Mouse (Mus musculus) lung, postnatal 0 days (tissue): Measurements from ENCODE around the gene Slc11a2. TPM values are rescaled to one million over a fixed set of nuclear protein-coding genes. Genes with fewer than 3 reads are reported as not detected.
"Not testable (repeated sequence)": the region's sequence is repeated elsewhere in the genome, so short reads cannot be mapped to it uniquely, and the experiment has no call there.

Source experiments
- ATAC-seq: fragments of 200-750 bp; cut with Nextera tagmentation; 2 replicates; pipeline ENCODE4 v1.8.0; 2017; ENCODE audit warnings: moderate library complexity
- DNase-seq: peaks from one replicate; pipeline ENCODE4 v3.0.0-alpha.2; 2016; ENCODE audit warnings: low spot score
- H3K27ac ChIP-seq: fragments of 300-500 bp; sonication (generic); 2 replicates; pipeline ENCODE4 v1.5.1; 2014; ENCODE audit warnings: antibody characterized with exemption, mild to moderate bottlenecking, low read length, mixed read lengths
- H3K27me3 ChIP-seq: fragments of 300-500 bp; sonication (generic); replicated peaks from 2 replicates; pipeline ENCODE4 v1.6.1; 2014; ENCODE audit warnings: low read length, mixed read lengths; ENCODE audit not compliant: insufficient read depth
- H3K36me3 ChIP-seq: fragments of 300-500 bp; sonication (generic); 2 replicates; pipeline ENCODE4 v1.6.1; 2014; ENCODE audit warnings: low read length, mixed read lengths; ENCODE audit not compliant: insufficient read depth
- H3K4me1 ChIP-seq: fragments of 300-500 bp; sonication (generic); 2 replicates; pipeline ENCODE4 v1.6.1; 2014; ENCODE audit warnings: antibody characterized with exemption, low read depth, low read length, mixed read lengths; ENCODE audit not compliant: insufficient read depth
- H3K4me2 ChIP-seq: fragments of 300-500 bp; sonication (generic); replicated peaks from 2 replicates; pipeline ENCODE4 v1.6.1; 2014; ENCODE audit warnings: low read depth, mild to moderate bottlenecking, low read length, moderate library complexity, mixed read lengths
- H3K4me3 ChIP-seq: fragments of 300-500 bp; sonication (generic); 2 replicates; pipeline ENCODE4 v1.5.1; 2014; ENCODE audit warnings: low read depth, low read length
- H3K9ac ChIP-seq: fragments of 300-500 bp; sonication (generic); replicated peaks from 2 replicates; pipeline ENCODE4 v1.6.1; 2014; ENCODE audit warnings: low read depth, mild to moderate bottlenecking
- H3K9me3 ChIP-seq: fragments of 300-500 bp; sonication (generic); 2 replicates; pipeline ENCODE4 v1.6.1; 2016; ENCODE audit warnings: low read length, mixed read lengths
- CTCF ChIP-seq: IDR thresholded peaks from 2 replicates; pipeline ENCODE4 v1.5.1; 2016; ENCODE audit warnings: antibody characterized with exemption, mild to moderate bottlenecking
- EP300 ChIP-seq: IDR thresholded peaks from 2 replicates; pipeline ENCODE4 v1.6.1; 2016; ENCODE audit warnings: antibody characterized with exemption, mild to moderate bottlenecking, control low read depth
- WGBS: fragments of 180-500 bp; shearing (Covaris S2); extraction: QIAGEN DNeasy Blood & Tissue Kit; methylation state at CpG from one replicate; pipeline ENCODE4 v1.1.7; 2014; 5-methylcytosine and 5-hydroxymethylcytosine counted together
- polyA plus RNA-seq: library from polyadenylated mRNA; unstranded; fragments of >200 nt; fragmentation: Nextera tagmentation; extraction: Ambion mirVana; gene quantifications from 2 replicates; pipeline ENCODE4 v1.2.1, GENCODE M21; 2015

The Slc11a2 gene
- polyA plus RNA-seq, 1 experiment from 2014 or later: 16.1 TPM

DNA sequence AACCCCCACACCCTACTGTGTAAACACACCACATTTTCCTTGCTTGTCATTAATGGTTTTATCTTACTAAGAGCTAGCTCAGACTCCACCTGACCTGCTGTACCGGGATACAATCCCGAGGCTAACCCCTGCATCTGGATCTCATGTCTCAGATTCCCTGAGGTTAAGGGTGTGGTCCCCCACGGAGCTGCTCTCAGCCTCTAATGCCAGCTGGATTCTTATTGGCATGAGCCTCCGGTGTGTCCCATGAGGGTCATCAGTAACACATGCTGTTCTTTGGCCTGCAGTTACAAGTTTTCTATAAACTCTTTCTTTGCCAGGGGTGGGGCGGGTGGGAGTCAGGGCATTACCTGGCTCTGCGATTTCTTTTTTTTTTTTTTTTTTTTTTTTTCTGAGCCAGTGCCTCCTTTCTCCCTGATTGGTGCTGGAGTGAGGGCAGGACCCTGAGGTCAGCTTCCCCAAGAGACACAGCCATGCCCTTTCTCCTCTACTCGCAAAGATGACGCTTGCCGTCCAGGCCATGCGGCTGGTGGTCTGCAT, 72.1 kb downstream of the Slc11a2 start, which contains the start of the genes Methig1 and Mettl7a2:
TSS of gene Methig1 (plus strand) at position 439 of the 540 bp plus-strand sequence.
TSS of gene Mettl7a2 (plus strand) at position 490 of the 540 bp plus-strand sequence.
- no peak for TF ChIP-seq EP300
- no peak for TF ChIP-seq CTCF
- Histone ChIP-seq H3K36me3 (no peaks in the 10 kb centered on the region), H3K27me3 (no peaks in the 10 kb centered on the region), H3K9ac (no peak within 1 kb of the TSS), H3K27ac (no peak within 1 kb of the TSS), H3K4me3 (no peak within 1 kb of the TSS), H3K4me2 (no peak within 1 kb of the TSS), H3K4me1 (no peaks in the 10 kb centered on the region), H3K9me3 (no peaks in the 10 kb centered on the region)
- ATAC-seq (no peak), DNase-seq (no peak)
- 76% methylated on average over 10 of the region's 10 CpGs for WGBS

GRCm38 (mm10) chr15:100351501-100352060, 73.3 kb downstream of the Slc11a2 start:
- peak; percentile 16 for DNase-seq
- H3K4me1 ChIP-seq: no peaks in the 10 kb centered on the region
- no peaks in the 10 kb centered on the region for H3K27me3 ChIP-seq
- no peak overlapping the region for H3K4me2 ChIP-seq
- ATAC-seq: no peak
- no peak overlapping the region for H3K4me3 ChIP-seq
- H3K27ac ChIP-seq: no peak overlapping the region
- H3K9ac ChIP-seq: no peak overlapping the region
- H3K36me3 ChIP-seq: no peaks in the 10 kb centered on the region
- H3K9me3 ChIP-seq: no peaks in the 10 kb centered on the region
- 46% methylated on average over 6 of the region's 6 CpGs for WGBS
- TF ChIP-seq EP300 (no peak), CTCF (no peak)

- Histone ChIP-seq H3K9ac (no peak overlapping the region), H3K9me3 (no peaks in the 10 kb centered on the region), H3K27ac (no peak overlapping the region), H3K36me3 (no peaks in the 10 kb centered on the region), H3K27me3 (no peaks in the 10 kb centered on the region), H3K4me2 (no peak overlapping the region), H3K4me3 (no peak overlapping the region), H3K4me1 (no peaks in the 10 kb centered on the region)
- ATAC-seq: no peak
- DNase-seq: no peak
- TF ChIP-seq EP300 (no peak), CTCF (no peak)
- 23% methylated on average over 2 of the region's 2 CpGs for WGBS
These were observed 75.4 kb downstream of the Slc11a2 start for GRCm38 (mm10) chr15:100349496-100349895.

DNA sequence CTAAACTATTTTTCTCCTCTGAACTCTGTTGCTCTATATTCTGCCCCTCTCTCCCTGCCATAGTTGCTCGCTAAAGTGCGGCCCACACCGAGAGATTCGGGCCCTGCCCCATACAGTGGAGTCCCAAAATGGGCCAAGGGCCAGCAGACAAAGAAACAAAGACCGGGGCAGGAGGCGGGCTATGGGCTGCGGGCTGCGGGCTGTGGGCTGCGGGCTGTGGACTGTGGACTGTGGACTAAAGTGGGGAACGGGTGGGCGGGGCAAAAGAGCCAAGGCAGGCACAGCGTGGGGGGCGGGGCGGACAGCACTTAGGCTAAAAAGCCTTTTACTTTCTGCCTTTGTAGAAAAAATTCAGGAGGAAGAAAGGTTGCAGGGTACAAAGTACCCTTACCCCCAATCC, 78.1 kb downstream of the Slc11a2 start:
- H3K27me3 ChIP-seq: no peaks in the 10 kb centered on the region
- no peaks in the 10 kb centered on the region for H3K9me3 ChIP-seq
- ATAC-seq: 0 out of 2 replicates have a peak, but pooled peaks have one; percentile 37
- H3K4me2 ChIP-seq: no peak overlapping the region
- WGBS: 72% methylated on average over 14 of the region's 14 CpGs
- no peaks in the 10 kb centered on the region for H3K36me3 ChIP-seq
- peak; percentile 17 for DNase-seq
- H3K4me3 ChIP-seq: no peak overlapping the region
- no peak for TF ChIP-seq CTCF
- no peak overlapping the region for H3K9ac ChIP-seq
- H3K27ac ChIP-seq: no peak overlapping the region
- no peaks in the 10 kb centered on the region for H3K4me1 ChIP-seq

DNA sequence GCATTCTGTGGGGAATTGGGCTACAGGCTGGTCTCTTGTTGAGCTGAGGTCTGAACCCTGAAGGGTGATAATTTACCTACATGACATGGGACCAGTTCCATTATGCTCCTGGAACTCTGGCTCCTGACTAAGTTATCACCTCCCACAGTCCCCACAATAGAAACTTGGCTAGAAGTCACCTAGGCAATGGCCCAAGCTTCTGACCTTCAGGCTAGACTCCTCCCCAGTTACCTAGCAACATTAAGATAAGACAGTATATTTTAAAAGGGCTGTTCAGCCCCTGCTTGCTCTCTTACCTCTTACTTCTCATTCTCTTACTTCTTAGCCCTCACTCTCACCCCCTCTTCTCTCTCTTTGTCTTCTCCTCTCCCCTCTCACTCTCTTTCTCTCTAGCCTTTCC, 79.4 kb downstream of the Slc11a2 start:
- H3K4me1 ChIP-seq: no peaks in the 10 kb centered on the region
- H3K9me3 ChIP-seq: no peaks in the 10 kb centered on the region
- no peaks in the 10 kb centered on the region for H3K36me3 ChIP-seq
- no peak overlapping the region for H3K4me2 ChIP-seq
- no peaks in the 10 kb centered on the region for H3K27me3 ChIP-seq
- no peak overlapping the region for H3K9ac ChIP-seq
- no peak overlapping the region for H3K27ac ChIP-seq
- TF ChIP-seq EP300 (no peak), CTCF (no peak)
- no peak overlapping the region for H3K4me3 ChIP-seq
- ATAC-seq (no peak), DNase-seq (no peak)

DNA sequence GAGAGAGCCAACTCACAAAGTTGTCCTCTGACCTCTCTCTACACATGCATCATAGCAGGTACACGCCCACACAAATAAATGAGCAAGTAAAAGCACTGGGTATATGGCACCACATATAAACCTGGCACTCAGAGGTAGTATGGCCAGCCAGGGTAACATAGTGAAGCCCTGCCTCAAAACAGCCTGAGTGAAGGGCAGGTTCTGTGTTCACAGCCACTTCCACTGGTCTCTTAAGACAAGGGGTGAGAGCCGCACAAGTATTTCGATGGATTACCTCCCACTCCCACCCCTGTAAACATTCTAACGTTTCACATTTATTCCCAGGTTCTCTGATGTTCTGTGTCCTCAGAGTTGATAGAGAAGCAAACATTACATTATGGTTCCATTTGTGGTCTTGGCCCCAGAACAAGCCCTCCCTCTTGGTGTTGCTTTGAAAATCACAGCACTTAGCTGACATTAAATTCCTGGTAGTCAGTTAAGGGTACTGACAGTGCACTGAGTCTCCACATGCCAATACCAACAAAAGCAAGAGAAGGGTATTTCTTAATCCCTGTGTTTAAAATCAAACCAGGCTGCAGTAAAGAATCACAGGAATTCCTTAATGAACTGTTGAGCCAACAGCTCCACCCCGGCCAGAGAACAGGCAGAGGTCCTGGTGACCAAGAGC, 83.4 kb downstream of the Slc11a2 start:
- peak; percentile 27; the same call in 1 of the 2 replicates for TF ChIP-seq EP300
- not testable (repeated sequence) for H3K9ac ChIP-seq, H3K4me2 ChIP-seq, H3K27me3 ChIP-seq, H3K4me3 ChIP-seq, H3K9me3 ChIP-seq, H3K4me1 ChIP-seq, H3K36me3 ChIP-seq
- peak overlapping the region; percentile 62; the same call in 1 of the 2 replicates for H3K27ac ChIP-seq
- ATAC-seq: peak; percentile 81
- peak; percentile 83 for DNase-seq
- WGBS: 23% methylated on average over 4 of the region's 5 CpGs

Other genes with a start within 250 kb of the Slc11a2 start
- 28.3 and 35.3 TPM in 2 replicates for gene Atf1, start 197.3 kb downstream of the Slc11a2 start, polyA plus RNA-seq
- not detected in 2 replicates for gene Tmprss12, start 144.2 kb downstream of the Slc11a2 start, polyA plus RNA-seq
- gene Mettl7a1, start 120.9 kb downstream of the Slc11a2 start, polyA plus RNA-seq: 62.9 and 88.1 TPM in 2 replicates
- gene Mettl7a3, start 90.1 kb downstream of the Slc11a2 start, polyA plus RNA-seq: 0.12 TPM in 2 replicates
- gene Methig1, start 71.9 kb downstream of the Slc11a2 start, polyA plus RNA-seq: not detected in 2 replicates
- gene Mettl7a2, start 71.9 kb downstream of the Slc11a2 start, polyA plus RNA-seq: 0.11 and 0.19 TPM in 2 replicates
- not detected in 2 replicates for gene Higd1c, start 60.5 kb downstream of the Slc11a2 start, polyA plus RNA-seq
- gene Gm5475, start 2.9 kb downstream of the Slc11a2 start, polyA plus RNA-seq: 0.11 and 0.12 TPM in 2 replicates
- gene Letmd1, start 44.0 kb upstream of the Slc11a2 start, polyA plus RNA-seq: 13.0 and 13.2 TPM in 2 replicates
- 4.7 and 4.9 TPM in 2 replicates for gene Csrnp2, start 70.4 kb upstream of the Slc11a2 start, polyA plus RNA-seq
- 13.9 and 16.6 TPM in 2 replicates for gene Tfcp2, start 126.9 kb upstream of the Slc11a2 start, polyA plus RNA-seq
- 6.4 and 7.6 TPM in 2 replicates for gene Pou6f1, start 174.9 kb upstream of the Slc11a2 start, polyA plus RNA-seq
- gene Dazap2, start 190.3 kb upstream of the Slc11a2 start, polyA plus RNA-seq: 246 and 299 TPM in 2 replicates
- gene Smagp, start 211.9 kb upstream of the Slc11a2 start, polyA plus RNA-seq: 65.6 and 71.8 TPM in 2 replicates
- 4.2 and 4.5 TPM in 2 replicates for gene Bin2, start 244.5 kb upstream of the Slc11a2 start, polyA plus RNA-seq